Mouse (Mus musculus) kidney, adult 2 months (tissue): Measurements from ENCODE around the gene Fam53b.

Experiments
- CTCF ChIP-seq: fragments of 200-500 bp; conservative IDR thresholded peaks from 2 replicates; pipeline ENCODE4 v1.5.1; 2011; ENCODE audit warnings: low read depth, mild to moderate bottlenecking, control low read depth, low read length, moderate library complexity, mixed read lengths; ENCODE audit not compliant: insufficient read depth, insufficient read length
- POLR2A ChIP-seq: fragments of 200-500 bp; IDR thresholded peaks from one replicate; pipeline ENCODE4 v1.6.1; 2011; ENCODE audit warnings: low read depth, low read length, control low read depth

- TF ChIP-seq CTCF (no peak), POLR2A (no peak)
Observed at GRCm38 (mm10) chr7:132787496-132788190, 26.0 kb downstream of the Fam53b start.
